Mouse (Mus musculus) gastrocnemius, adult 18-20 months (tissue): ENCODE results near the gene Zfp46. TPM values are rescaled to one million over a fixed set of nuclear protein-coding genes. Genes with fewer than 3 reads are reported as not detected.
A peak's percentile ranks its signal among the peaks of the same experiment; 100 is the strongest.

Source experiments
- DNase-seq: peaks from one replicate; pipeline ENCODE4 v3.0.0; 2021; ENCODE audit warnings: low spot score
- long read RNA-seq, 2 experiments: library from polyadenylated mRNA; stranded (forward); transcript quantifications; one replicate each; pipeline ENCODE4 v2.0.0; 2021
- total RNA-seq, 2 experiments: library from RNA; stranded (reverse); gene quantifications; 2 replicates each; pipeline ENCODE4 v1.2.3; 2021

Zfp46 gene
- 10 to 100 TPM; 29.7 to 33.3 TPM for total RNA-seq
- long read RNA-seq, experiment 1, full-length matches to known transcripts: 3 of 9 reads
- long read RNA-seq, experiment 1, partial matches to known transcripts: 0 of 9 reads
- long read RNA-seq, experiment 1, other reads (novel, unspliced or antisense): 6 of 9 reads
- long read RNA-seq, experiment 2, full-length matches to known transcripts: 5 of 10 reads
- long read RNA-seq, experiment 2, partial matches to known transcripts: 0 of 10 reads
- long read RNA-seq, experiment 2, other reads (novel, unspliced or antisense): 5 of 10 reads

DNA sequence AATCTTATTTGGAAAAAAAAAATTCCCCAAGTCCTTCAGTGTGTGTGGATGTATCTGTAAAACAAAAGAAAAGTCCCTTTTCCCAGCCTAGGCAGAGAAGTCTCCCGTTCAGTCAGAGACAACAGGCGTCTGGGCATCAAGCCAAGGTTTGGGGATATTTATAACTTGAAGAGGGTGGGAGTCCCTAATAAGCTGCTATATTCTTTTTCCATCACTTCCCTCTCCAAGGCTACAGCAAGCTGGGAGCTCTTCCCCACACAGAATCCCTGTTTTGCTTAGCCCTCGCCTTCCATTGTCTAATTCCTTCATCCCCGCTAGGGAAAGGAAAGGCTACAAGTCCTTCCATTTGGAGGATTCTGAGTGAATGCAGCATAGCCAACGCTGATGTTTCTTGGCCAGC lies at the start of gene Zfp46:
Zfp46 (plus strand) TSS at position 229 of the 400 bp plus-strand sequence.
- peak; percentile 88 for DNase-seq

DNA sequence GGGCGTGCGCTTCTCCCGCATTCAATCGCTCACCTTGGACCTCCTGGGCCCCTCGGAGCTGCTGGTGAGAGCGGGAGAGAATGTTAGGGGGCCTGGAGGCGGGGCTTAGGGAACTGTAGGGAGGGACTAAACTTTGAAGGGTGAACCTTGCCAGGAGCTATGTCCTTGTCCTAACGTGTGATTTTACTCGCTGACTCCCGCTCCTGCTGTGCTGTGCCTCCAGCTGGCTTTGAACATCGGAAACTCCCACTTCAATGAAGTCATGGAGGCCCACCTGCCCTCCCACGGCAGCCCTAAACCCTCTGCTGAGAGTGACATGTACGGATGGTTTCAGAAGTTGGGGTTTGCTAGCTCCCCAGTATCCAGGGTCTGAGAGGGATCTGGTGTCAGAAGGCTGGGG lies 45.8 kb upstream of the Zfp46 start:
- DNase-seq: no peak

GRCm38 (mm10) chr4:136239111-136239510 lies 45.4 kb upstream of the Zfp46 start:
- DNase-seq: no peak

DNA sequence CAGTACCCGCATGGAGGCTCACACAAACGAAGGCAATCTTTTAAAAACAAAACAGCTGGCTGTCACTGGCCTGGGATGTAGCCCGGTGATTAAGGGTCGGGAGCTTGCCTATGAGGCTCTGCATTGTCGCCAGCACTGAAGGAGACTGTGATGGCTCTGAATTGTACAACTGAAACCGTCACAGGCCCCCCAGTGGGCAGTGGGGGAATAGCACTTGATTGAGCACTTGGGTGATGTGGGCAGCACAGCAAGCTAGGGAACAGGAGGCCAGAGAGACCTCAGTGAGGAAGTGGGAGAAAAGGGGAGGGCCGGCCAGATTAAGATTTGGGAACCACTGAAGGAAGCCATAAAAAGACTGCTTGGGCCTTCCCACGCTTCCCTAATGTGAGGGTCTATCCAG lies 44.9 kb upstream of the Zfp46 start:
- peak; percentile 88 for DNase-seq

DNA sequence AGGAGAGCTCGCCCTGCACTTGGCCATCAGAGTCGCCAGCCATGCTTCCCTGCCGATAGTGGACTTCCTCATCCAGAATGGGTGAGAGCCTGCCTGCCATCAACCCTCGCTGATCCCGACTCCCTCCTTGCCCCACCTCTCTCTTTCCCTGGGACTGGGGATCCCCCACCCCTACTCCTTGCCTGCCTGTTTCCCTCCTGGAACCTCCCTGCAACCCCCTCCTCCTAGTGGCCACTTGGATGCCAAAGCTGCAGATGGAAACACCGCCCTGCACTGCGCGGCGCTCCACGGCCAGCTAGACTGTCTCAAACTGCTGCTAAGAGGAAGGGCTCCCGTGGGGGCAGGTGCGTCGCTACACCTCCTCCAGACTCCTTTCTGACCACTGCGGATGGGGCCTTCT lies 44.4 kb upstream of the Zfp46 start:
- no peak for DNase-seq

DNA sequence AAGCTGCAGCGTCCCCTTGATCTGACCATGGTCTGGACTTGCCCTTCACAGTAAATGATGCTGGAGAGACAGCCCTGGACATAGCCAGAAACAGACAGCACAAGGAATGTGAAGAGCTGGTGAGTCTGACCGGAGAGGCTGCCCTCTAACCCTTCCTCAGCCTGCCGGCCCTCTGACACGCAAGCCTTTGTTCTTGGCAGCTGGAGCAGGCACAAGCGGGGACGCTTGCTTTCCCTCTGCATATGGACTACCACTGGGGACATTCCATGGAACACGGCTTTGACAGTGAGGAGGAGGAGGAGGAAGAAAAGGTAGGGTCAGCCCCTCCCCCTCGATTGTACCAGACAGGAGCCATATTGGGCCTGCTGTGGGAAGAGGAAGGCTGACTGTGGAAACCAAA lies 43.5 kb upstream of the Zfp46 start:
- DNase-seq: no peak

DNA sequence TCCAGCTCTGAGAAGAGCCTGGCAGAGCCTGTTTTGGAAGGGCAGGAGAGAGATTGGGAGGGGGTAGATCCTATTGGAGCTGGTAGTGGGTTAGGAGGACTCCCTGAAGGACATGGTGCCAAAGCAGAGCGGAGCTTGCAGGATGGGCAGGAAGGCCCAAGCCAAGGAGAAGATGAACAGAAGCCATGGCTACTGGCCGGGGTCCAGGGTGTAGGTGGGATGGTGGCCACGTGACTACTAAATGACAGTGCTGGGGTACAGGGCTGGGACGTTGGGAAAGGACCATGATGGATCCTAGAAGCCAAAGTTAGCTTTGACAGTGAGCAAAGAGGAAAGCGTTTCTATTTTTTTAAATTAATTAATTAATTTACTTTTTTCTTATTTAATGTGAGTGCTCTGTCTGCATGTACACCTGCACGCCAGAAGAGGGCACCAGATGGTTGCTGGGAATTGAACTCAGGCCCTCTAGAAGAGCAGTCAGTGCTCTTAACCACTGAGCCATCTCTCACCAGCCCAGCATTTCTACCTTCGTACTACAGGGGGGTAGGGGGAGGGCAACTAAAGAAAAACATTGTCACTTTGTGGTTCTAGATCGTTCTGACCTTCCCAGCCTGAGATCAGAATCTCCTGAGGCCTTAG lies 42.3 kb upstream of the Zfp46 start:
- DNase-seq: no peak

GRCm38 (mm10) chr4:136242728-136243127 lies 41.8 kb upstream of the Zfp46 start:
- DNase-seq: no peak

- no peak for DNase-seq
Observed at GRCm38 (mm10) chr4:136244208-136244607, 40.3 kb upstream of the Zfp46 start.

- no peak for DNase-seq
Observed at GRCm38 (mm10) chr4:136245681-136246080, 38.8 kb upstream of the Zfp46 start.

DNA sequence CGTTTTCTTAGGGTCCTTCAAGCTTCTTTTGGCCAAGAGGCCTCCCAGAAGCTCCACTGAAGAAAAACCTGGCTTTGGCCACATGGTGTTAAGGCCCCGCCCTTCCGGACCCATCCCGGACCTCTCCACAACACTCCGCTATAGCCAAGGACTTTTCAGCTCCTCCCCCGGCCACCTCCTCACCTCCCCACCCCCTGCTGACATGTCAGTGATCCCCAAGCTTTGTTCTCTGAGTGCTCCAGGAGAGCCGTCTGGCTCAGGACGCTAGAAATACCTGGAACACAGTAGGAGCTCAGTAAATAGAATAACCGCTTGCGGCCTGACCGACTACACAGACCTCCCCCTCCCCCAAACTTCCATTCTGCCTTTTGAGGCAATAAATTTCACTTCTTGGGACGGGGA lies 37.9 kb upstream of the Zfp46 start:
- no peak for DNase-seq

- no peak for DNase-seq
Observed at GRCm38 (mm10) chr4:136247386-136247728, 37.1 kb upstream of the Zfp46 start.

GRCm38 (mm10) chr4:136247729-136248463 lies 36.6 kb upstream of the Zfp46 start, which contains the start of gene Tcea3:
Gene Tcea3, plus strand, starts transcription at chr4:136247729.
- peak; percentile 74 for DNase-seq

DNA sequence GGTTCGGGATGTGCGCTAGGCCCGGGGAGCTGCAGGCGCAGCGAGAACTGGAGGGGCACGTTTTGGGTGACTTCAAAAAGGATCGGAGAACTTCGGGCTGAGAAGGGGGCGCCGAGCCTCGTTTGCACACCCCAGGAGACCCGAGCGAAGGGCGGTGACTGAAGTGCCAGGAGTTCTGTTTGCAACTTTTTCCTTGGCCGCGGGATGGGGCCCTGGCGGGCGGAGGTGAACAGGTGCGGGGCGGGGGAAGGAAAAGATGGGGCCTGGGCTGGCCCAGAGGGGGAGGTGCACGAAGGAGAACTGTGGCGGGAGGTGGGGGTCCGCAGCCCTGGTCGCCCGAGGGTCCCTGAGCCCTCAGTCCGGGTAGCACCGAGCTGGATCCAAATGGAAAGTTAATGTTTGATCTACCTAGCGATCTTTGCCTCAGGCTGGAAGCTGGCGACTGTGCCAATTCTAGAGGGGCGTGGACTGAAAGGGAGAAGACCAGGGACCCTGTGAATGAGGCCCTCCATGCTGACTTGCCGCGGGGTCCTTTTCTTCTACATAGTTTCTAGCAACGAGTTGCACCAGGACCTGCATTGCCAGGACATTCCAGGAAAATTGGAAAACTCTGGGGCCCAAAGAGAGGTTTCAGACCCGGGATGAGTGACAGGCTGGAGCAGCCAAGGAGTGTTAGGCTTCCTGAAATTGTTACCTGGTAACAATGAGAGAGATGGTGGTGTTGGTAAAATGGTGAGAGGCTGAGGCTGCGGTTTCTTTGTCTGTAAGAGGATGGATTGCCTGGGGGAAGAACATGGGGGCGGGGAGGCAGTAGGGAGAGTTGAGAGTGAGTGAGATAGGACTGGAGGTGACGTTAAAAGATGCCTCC lies 35.8 kb upstream of the Zfp46 start:
- DNase-seq: peak; percentile 75

DNA sequence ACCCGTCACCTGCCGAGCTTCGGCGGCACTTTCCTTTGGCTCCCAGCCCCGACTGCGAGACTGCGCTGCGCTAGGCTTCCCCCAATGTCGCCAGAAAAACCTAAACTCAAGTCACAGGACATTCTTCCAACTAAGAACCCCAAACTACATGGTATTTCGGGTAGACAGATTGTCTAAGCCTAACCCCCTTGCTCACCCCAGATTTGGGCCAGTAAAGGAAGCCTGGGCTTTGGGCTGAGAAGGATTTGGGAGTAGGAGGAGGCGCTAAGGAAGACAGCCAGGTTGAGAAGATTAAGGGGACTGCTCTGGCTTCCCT lies 35.2 kb upstream of the Zfp46 start:
- DNase-seq: no peak

DNA sequence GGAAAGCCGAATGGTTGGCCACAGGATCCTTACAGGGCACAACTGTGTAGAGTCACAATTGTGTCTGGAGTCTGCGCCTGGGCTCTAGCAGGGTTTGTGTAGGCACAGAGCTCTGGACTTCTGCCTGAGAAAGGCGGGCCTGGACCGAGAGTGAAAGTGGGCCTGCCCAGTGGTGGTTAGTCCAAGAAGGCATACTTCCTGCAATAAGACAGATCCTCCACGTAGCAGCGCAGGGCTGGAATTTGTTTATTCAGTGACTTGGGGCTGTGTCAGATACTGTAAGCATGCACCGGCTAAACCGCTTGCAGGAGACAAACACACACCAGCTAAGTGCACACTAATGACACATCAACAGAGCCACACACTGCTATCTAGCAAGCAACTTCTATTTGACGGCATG lies 34.7 kb upstream of the Zfp46 start:
- peak; percentile 78 for DNase-seq

GRCm38 (mm10) chr4:136255919-136256318 lies 28.6 kb upstream of the Zfp46 start:
- DNase-seq: no peak

- no peak for DNase-seq
Observed at GRCm38 (mm10) chr4:136256696-136257095, 27.8 kb upstream of the Zfp46 start.

DNA sequence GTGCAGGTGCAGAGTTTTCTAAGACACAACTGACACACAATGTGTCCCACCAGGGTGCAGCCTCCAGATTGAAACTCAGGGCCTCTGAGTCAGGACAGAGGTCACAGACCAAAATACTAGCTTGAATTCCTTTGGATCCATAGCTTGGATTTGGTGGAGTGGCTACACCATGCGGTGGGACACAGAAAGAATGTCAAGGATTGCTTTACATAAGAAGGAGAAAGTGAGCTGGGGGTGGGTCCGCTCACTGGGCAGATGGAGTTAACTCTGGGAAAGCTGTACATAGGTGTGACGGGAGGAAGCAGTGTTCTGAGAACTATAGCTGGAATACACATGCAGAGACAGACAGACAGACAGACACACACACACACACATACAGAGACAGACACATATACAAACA lies 24.6 kb upstream of the Zfp46 start:
- no peak for DNase-seq

DNA sequence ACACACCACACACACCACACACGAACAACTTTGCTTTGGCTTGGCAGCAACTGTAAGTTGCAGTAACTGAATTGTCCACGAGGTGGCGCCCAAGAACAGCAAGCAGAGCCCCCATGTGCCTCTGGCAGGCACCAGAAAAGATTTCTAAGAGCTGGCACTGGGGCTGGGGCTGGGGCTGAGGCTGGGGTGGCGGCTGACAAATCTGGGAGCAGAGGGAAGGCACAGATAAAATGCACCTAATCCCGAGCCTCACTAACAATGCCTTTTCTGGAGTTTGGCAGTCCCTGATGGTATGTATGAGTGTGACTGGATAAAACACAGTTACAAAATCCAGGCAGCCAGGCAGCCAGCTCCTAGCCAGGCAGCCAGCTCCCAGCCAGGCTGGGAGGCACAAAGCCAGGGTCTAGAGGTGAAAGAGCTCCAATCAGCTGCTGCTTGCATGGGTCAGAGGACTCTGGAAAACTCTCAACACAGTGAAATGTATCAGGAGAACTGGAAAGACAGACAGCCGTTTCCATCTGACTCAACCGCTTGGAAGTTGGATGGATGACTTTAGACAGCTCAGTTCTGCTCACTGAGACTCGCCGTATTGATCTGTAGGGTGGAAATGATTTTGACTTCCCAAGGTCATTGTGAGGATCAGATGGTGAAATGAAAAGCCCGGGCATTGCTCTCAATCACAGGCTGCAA lies 23.8 kb upstream of the Zfp46 start:
- DNase-seq: peak; percentile 87

GRCm38 (mm10) chr4:136261912-136262311 lies 22.6 kb upstream of the Zfp46 start:
- DNase-seq: peak; percentile 69
